Mouse (Mus musculus): ENCODE measurements at regions not wholly inside any gene's neighbourhood (a gene's known extent, or its start where the extent isn't known, plus 50 kb on each side); places are given as distances from the start of the nearest gene placed in this dataset.
"Not testable (repeated sequence)": the region's sequence is repeated elsewhere in the genome, so short reads cannot be mapped to it uniquely, and the experiment has no call there.

GRCm38 (mm10) chr10:37861001-37861400, 722.3 kb upstream of the Marcks start:
- DNase-seq: peak; percentile 6 to 37

GRCm38 (mm10) chr10:37849291-37849846, 710.6 kb upstream of the Marcks start:
- DNase-seq: no peak

- no peak for DNase-seq
Observed at GRCm38 (mm10) chr10:37842820-37843219, 704.1 kb upstream of the Marcks start.

- no peak for DNase-seq
Observed at GRCm38 (mm10) chr10:37841842-37842241, 703.1 kb upstream of the Marcks start.

GRCm38 (mm10) chr10:37837721-37838120, 699.0 kb upstream of the Marcks start:
- DNase-seq: no peak

GRCm38 (mm10) chr10:37813026-37813425, 674.3 kb upstream of the Marcks start:
- DNase-seq: no peak

- DNase-seq: peak; percentile 6 to 45
Observed at GRCm38 (mm10) chr10:37812405-37812851, 673.7 kb upstream of the Marcks start.

- DNase-seq: no peak
Observed at GRCm38 (mm10) chr10:37811789-37812188, 673.1 kb upstream of the Marcks start.

- no peak for DNase-seq
Observed at GRCm38 (mm10) chr10:37803225-37803805, 664.6 kb upstream of the Marcks start.

- DNase-seq: no peak
Observed at GRCm38 (mm10) chr10:37799397-37799796, 660.7 kb upstream of the Marcks start.

- DNase-seq: no peak
Observed at GRCm38 (mm10) chr10:37798285-37798684, 659.6 kb upstream of the Marcks start.

GRCm38 (mm10) chr10:37797701-37798100, 659.0 kb upstream of the Marcks start:
- DNase-seq: no peak

- DNase-seq: no peak
Observed at GRCm38 (mm10) chr10:37792878-37793277, 654.2 kb upstream of the Marcks start.

- no peak for DNase-seq
Observed at GRCm38 (mm10) chr10:37788049-37788448, 649.3 kb upstream of the Marcks start.

GRCm38 (mm10) chr10:37779383-37780302, 640.9 kb upstream of the Marcks start:
- no peak for DNase-seq

- no peak for DNase-seq
Observed at GRCm38 (mm10) chr10:37760542-37761367, 622.0 kb upstream of the Marcks start.

- no peak for DNase-seq
Observed at GRCm38 (mm10) chr10:37741581-37741980, 602.9 kb upstream of the Marcks start.

- DNase-seq: no peak
Observed at GRCm38 (mm10) chr10:37739024-37739423, 600.3 kb upstream of the Marcks start.

- no peak for DNase-seq
Observed at GRCm38 (mm10) chr10:37725609-37726008, 586.9 kb upstream of the Marcks start.

GRCm38 (mm10) chr10:37724994-37725393, 586.3 kb upstream of the Marcks start:
- DNase-seq: not testable (repeated sequence)

GRCm38 (mm10) chr10:37720748-37721147, 582.0 kb upstream of the Marcks start:
- no peak for DNase-seq

GRCm38 (mm10) chr10:37716946-37717345, 578.2 kb upstream of the Marcks start:
- DNase-seq: no peak

GRCm38 (mm10) chr10:37711459-37711858, 572.7 kb upstream of the Marcks start:
- no peak for DNase-seq

All from lung, postnatal 4 days (tissue).